Mouse (Mus musculus): Measurements from ENCODE around the gene 0610012G03Rik. TPM values are rescaled to one million over a fixed set of nuclear protein-coding genes. Genes with fewer than 3 reads are reported as not detected.

The 0610012G03Rik gene
- polyA plus RNA-seq, 1 experiment from 2014 or later = 93.7 TPM

GRCm38 (mm10) chr16:31935091-31935979 is 13.0 kb downstream of the 0610012G03Rik start:
- Histone ChIP-seq H3K27ac (ENCODE audit: low read depth, low read length) (no peak overlapping the region), H3K4me1 (replicated peaks; ENCODE audit: control insufficient read depth, insufficient read depth, low read length) (peaks cover 7% of the 10 kb centered on the region), H3K27me3 (replicated peaks; ENCODE audit: control insufficient read depth, insufficient read depth, low read length) (peaks cover 43% of the 10 kb centered on the region), H3K4me2 (peak overlapping the region; percentile 49), H3K9ac (ENCODE audit: low read depth, low read length) (no peak overlapping the region), H3K36me3 (ENCODE audit: control insufficient read depth, insufficient read depth, low read length) (no peaks in the 10 kb centered on the region), H3K9me3 (ENCODE audit: control insufficient read depth, low read length) (no peaks in the 10 kb centered on the region), H3K4me3 (ENCODE audit: low read depth, low read length) (peak overlapping the region; percentile 23)
- 5% methylated on average over 36 of the region's 36 CpGs for WGBS
- ATAC-seq (replicated peaks; ENCODE audit: low FRiP score) (no peak), DNase-seq (ENCODE audit: low spot score) (peak; percentile 44)

- WGBS = 25% methylated on average over 13 of the region's 13 CpGs
These were observed 13.7 kb downstream of the 0610012G03Rik start for GRCm38 (mm10) chr16:31934550-31935010.

GRCm38 (mm10) chr16:31933751-31934549 is 14.3 kb downstream of the 0610012G03Rik start, which contains the start of gene Pigz:
TSS of gene Pigz (plus strand) at chr16:31933851.
- ATAC-seq (replicated peaks; ENCODE audit: low FRiP score) (no peak), DNase-seq (ENCODE audit: low spot score) (peak; percentile 40)
- Histone ChIP-seq H3K4me3 (ENCODE audit: low read depth, low read length) (peak within 1 kb of the TSS; percentile 63), H3K27ac (ENCODE audit: low read depth, low read length) (no peak within 1 kb of the TSS), H3K36me3 (ENCODE audit: control insufficient read depth, insufficient read depth, low read length) (no peaks in the 10 kb centered on the region), H3K9me3 (ENCODE audit: control insufficient read depth, low read length) (no peaks in the 10 kb centered on the region), H3K4me2 (peak within 1 kb of the TSS; percentile 98), H3K9ac (ENCODE audit: low read depth, low read length) (peak within 1 kb of the TSS; percentile 46; the same call in 1 of the 2 replicates), H3K4me1 (replicated peaks; ENCODE audit: control insufficient read depth, insufficient read depth, low read length) (peaks cover 7% of the 10 kb centered on the region), H3K27me3 (replicated peaks; ENCODE audit: control insufficient read depth, insufficient read depth, low read length) (peaks cover 43% of the 10 kb centered on the region)
- WGBS = 11% methylated on average over 42 of the region's 42 CpGs

More at GRCm38 (mm10) chr16:31934550-31935010, 13.7 kb downstream of the 0610012G03Rik start:
- Histone ChIP-seq H3K27me3 (replicated peaks; ENCODE audit: control insufficient read depth, insufficient read depth, low read length) (peaks cover 43% of the 10 kb centered on the region), H3K9ac (ENCODE audit: low read depth, low read length) (no peak overlapping the region), H3K36me3 (ENCODE audit: control insufficient read depth, insufficient read depth, low read length) (no peaks in the 10 kb centered on the region), H3K4me2 (peak overlapping the region; percentile 98), H3K4me3 (ENCODE audit: low read depth, low read length) (peak overlapping the region; percentile 63; the same call in 1 of the 2 replicates), H3K4me1 (replicated peaks; ENCODE audit: control insufficient read depth, insufficient read depth, low read length) (peaks cover 7% of the 10 kb centered on the region), H3K27ac (ENCODE audit: low read depth, low read length) (no peak overlapping the region), H3K9me3 (ENCODE audit: control insufficient read depth, low read length) (no peaks in the 10 kb centered on the region)
- no peak for DNase-seq (ENCODE audit: low spot score)
- no peak for ATAC-seq (replicated peaks; ENCODE audit: low FRiP score)

- Histone ChIP-seq H3K9me3 (ENCODE audit: control insufficient read depth, low read length) (no peaks in the 10 kb centered on the region), H3K27me3 (replicated peaks; ENCODE audit: control insufficient read depth, insufficient read depth, low read length) (peaks cover 43% of the 10 kb centered on the region), H3K4me2 (peak overlapping the region; percentile 98), H3K4me3 (ENCODE audit: low read depth, low read length) (peak overlapping the region; percentile 63), H3K9ac (ENCODE audit: low read depth, low read length) (peak overlapping the region; percentile 46; the same call in 1 of the 2 replicates), H3K27ac (ENCODE audit: low read depth, low read length) (no peak overlapping the region), H3K4me1 (replicated peaks; ENCODE audit: control insufficient read depth, insufficient read depth, low read length) (peaks cover 7% of the 10 kb centered on the region), H3K36me3 (ENCODE audit: control insufficient read depth, insufficient read depth, low read length) (no peaks in the 10 kb centered on the region)
- DNase-seq (ENCODE audit: low spot score) (peak; percentile 76), ATAC-seq (replicated peaks; ENCODE audit: low FRiP score) (peak; percentile 81)
- 2% methylated on average over 50 of the region's 50 CpGs for WGBS
These were observed 15.2 kb downstream of the 0610012G03Rik start for GRCm38 (mm10) chr16:31932840-31933697.

GRCm38 (mm10) chr16:31932255-31932654 is 16.0 kb downstream of the 0610012G03Rik start:
- Histone ChIP-seq H3K4me2 (peak overlapping the region; percentile 98; the same call in 1 of the 2 replicates), H3K4me1 (replicated peaks; ENCODE audit: control insufficient read depth, insufficient read depth, low read length) (peaks cover 7% of the 10 kb centered on the region), H3K9ac (ENCODE audit: low read depth, low read length) (no peak overlapping the region), H3K27me3 (replicated peaks; ENCODE audit: control insufficient read depth, insufficient read depth, low read length) (peaks cover 43% of the 10 kb centered on the region), H3K36me3 (ENCODE audit: control insufficient read depth, insufficient read depth, low read length) (no peaks in the 10 kb centered on the region), H3K9me3 (ENCODE audit: control insufficient read depth, low read length) (no peaks in the 10 kb centered on the region), H3K27ac (ENCODE audit: low read depth, low read length) (no peak overlapping the region), H3K4me3 (ENCODE audit: low read depth, low read length) (no peak overlapping the region)
- DNase-seq (ENCODE audit: low spot score) = no peak
- 73% methylated on average over 5 of the region's 5 CpGs for WGBS
- ATAC-seq (replicated peaks; ENCODE audit: low FRiP score) = no peak

GRCm38 (mm10) chr16:31931330-31931729 is 17.0 kb downstream of the 0610012G03Rik start:
- Histone ChIP-seq H3K27me3 (replicated peaks; ENCODE audit: control insufficient read depth, insufficient read depth, low read length) (peaks cover 40% of the 10 kb centered on the region), H3K4me2 (peak overlapping the region; percentile 7; the same call in 1 of the 2 replicates), H3K4me3 (ENCODE audit: low read depth, low read length) (no peak overlapping the region), H3K4me1 (replicated peaks; ENCODE audit: control insufficient read depth, insufficient read depth, low read length) (peaks cover 7% of the 10 kb centered on the region), H3K27ac (ENCODE audit: low read depth, low read length) (no peak overlapping the region), H3K9ac (ENCODE audit: low read depth, low read length) (no peak overlapping the region), H3K9me3 (ENCODE audit: control insufficient read depth, low read length) (no peaks in the 10 kb centered on the region), H3K36me3 (ENCODE audit: control insufficient read depth, insufficient read depth, low read length) (no peaks in the 10 kb centered on the region)
- WGBS = 57% methylated on average over 17 of the region's 17 CpGs
- ATAC-seq (replicated peaks; ENCODE audit: low FRiP score) (no peak), DNase-seq (ENCODE audit: low spot score) (no peak)

- no peak overlapping the region for H3K9ac ChIP-seq (ENCODE audit: low read depth, low read length)
- H3K27ac ChIP-seq (ENCODE audit: low read depth, low read length) = no peak overlapping the region
- no peak for ATAC-seq (replicated peaks; ENCODE audit: low FRiP score)
- DNase-seq (ENCODE audit: low spot score) = no peak
- 81% methylated on average over 5 of the region's 5 CpGs for WGBS
- H3K4me2 ChIP-seq = no peak overlapping the region
- H3K27me3 ChIP-seq (replicated peaks; ENCODE audit: control insufficient read depth, insufficient read depth, low read length) = peaks cover 3% of the 10 kb centered on the region; the same call in 1 of the 2 replicates
- H3K4me1 ChIP-seq (replicated peaks; ENCODE audit: control insufficient read depth, insufficient read depth, low read length) = no peaks in the 10 kb centered on the region
- no peaks in the 10 kb centered on the region for H3K9me3 ChIP-seq (ENCODE audit: control insufficient read depth, low read length)
- H3K4me3 ChIP-seq (ENCODE audit: low read depth, low read length) = no peak overlapping the region
- no peaks in the 10 kb centered on the region for H3K36me3 ChIP-seq (ENCODE audit: control insufficient read depth, insufficient read depth, low read length)
These were observed 20.9 kb downstream of the 0610012G03Rik start for GRCm38 (mm10) chr16:31927412-31927811.
